Mouse (Mus musculus): ENCODE measurements at regions not wholly inside any gene's neighbourhood (a gene's known extent, or its start where the extent isn't known, plus 50 kb on each side); places are given as distances from the start of the nearest gene placed in this dataset.
"Not testable (repeated sequence)": the region's sequence is repeated elsewhere in the genome, so short reads cannot be mapped to it uniquely, and the experiment has no call there.

- DNase-seq (ENCODE audit: low spot score): no peak
Observed at GRCm38 (mm10) chr15:26953818-26954385, 58.5 kb upstream of the Fbxl7 start.

- no peak for DNase-seq (ENCODE audit: low spot score)
Observed at GRCm38 (mm10) chr15:26958980-26959379, 63.6 kb upstream of the Fbxl7 start.

GRCm38 (mm10) chr15:26968392-26969025 is 73.1 kb upstream of the Fbxl7 start:
- no peak for DNase-seq (ENCODE audit: low spot score)

GRCm38 (mm10) chr15:26970770-26971169 is 75.4 kb upstream of the Fbxl7 start:
- no peak for DNase-seq (ENCODE audit: low spot score)

GRCm38 (mm10) chr15:26993054-26993453 is 97.7 kb upstream of the Fbxl7 start:
- DNase-seq (ENCODE audit: low spot score): no peak

GRCm38 (mm10) chr15:27009069-27009468 is 113.7 kb upstream of the Fbxl7 start:
- DNase-seq (ENCODE audit: low spot score): no peak

- no peak for DNase-seq (ENCODE audit: low spot score)
Observed at GRCm38 (mm10) chr15:27013906-27014658, 118.7 kb upstream of the Fbxl7 start.

- DNase-seq (ENCODE audit: low spot score): no peak
Observed at GRCm38 (mm10) chr15:27014659-27014974, 119.2 kb upstream of the Fbxl7 start.

- DNase-seq (ENCODE audit: low spot score): no peak
Observed at GRCm38 (mm10) chr15:27020471-27020870, 125.1 kb upstream of the Fbxl7 start.

- no peak for DNase-seq (ENCODE audit: low spot score)
Observed at GRCm38 (mm10) chr15:27033261-27033660, 137.9 kb upstream of the Fbxl7 start.

GRCm38 (mm10) chr15:27043788-27044187 is 148.4 kb upstream of the Fbxl7 start:
- DNase-seq (ENCODE audit: low spot score): no peak

GRCm38 (mm10) chr15:27050673-27051072 is 155.3 kb upstream of the Fbxl7 start:
- DNase-seq (ENCODE audit: low spot score): no peak

- DNase-seq (ENCODE audit: low spot score): no peak
Observed at GRCm38 (mm10) chr15:27063456-27063855, 168.1 kb upstream of the Fbxl7 start.

- no peak for DNase-seq (ENCODE audit: low spot score)
Observed at GRCm38 (mm10) chr15:27063971-27064370, 168.6 kb upstream of the Fbxl7 start.

- DNase-seq (ENCODE audit: low spot score): no peak
Observed at GRCm38 (mm10) chr15:27067691-27068090, 172.3 kb upstream of the Fbxl7 start.

GRCm38 (mm10) chr15:27077926-27078325 is 182.5 kb upstream of the Fbxl7 start:
- DNase-seq (ENCODE audit: low spot score): no peak

- no peak for DNase-seq (ENCODE audit: low spot score)
Observed at GRCm38 (mm10) chr15:27082826-27083225, 187.4 kb upstream of the Fbxl7 start.

- no peak for DNase-seq (ENCODE audit: low spot score)
Observed at GRCm38 (mm10) chr15:27083596-27083995, 188.2 kb upstream of the Fbxl7 start.

GRCm38 (mm10) chr15:27089155-27089554 is 193.8 kb upstream of the Fbxl7 start:
- no peak for DNase-seq (ENCODE audit: low spot score)

GRCm38 (mm10) chr15:27094102-27094501 is 198.7 kb upstream of the Fbxl7 start:
- no peak for DNase-seq (ENCODE audit: low spot score)

- no peak for DNase-seq (ENCODE audit: low spot score)
Observed at GRCm38 (mm10) chr15:27095231-27095630, 199.9 kb upstream of the Fbxl7 start.

- not testable (repeated sequence) for DNase-seq (ENCODE audit: low spot score)
Observed at GRCm38 (mm10) chr15:27101610-27102009, 206.2 kb upstream of the Fbxl7 start.

GRCm38 (mm10) chr15:27109130-27109529 is 213.8 kb upstream of the Fbxl7 start:
- DNase-seq (ENCODE audit: low spot score): no peak

GRCm38 (mm10) chr15:27129697-27130096 is 234.3 kb upstream of the Fbxl7 start:
- DNase-seq (ENCODE audit: low spot score): peak; percentile 54

All from retina, embryonic 14.5 days (tissue).